Mouse (Mus musculus) cortical plate, adult 2 months (tissue): Measurements from ENCODE around the gene Gm10260.

Experiments
- CTCF ChIP-seq: fragments of 200-500 bp; IDR thresholded peaks from 2 replicates; pipeline ENCODE4 v1.5.1; 2011; ENCODE audit warnings: mild to moderate bottlenecking, control low read depth, low read length; ENCODE audit not compliant: insufficient read depth; ENCODE audit errors: extremely low read depth
- POLR2A ChIP-seq: fragments of 200-500 bp; IDR thresholded peaks from 2 replicates; pipeline ENCODE4 v1.6.1; 2011; ENCODE audit warnings: mild to moderate bottlenecking, low read length, control low read depth; ENCODE audit not compliant: insufficient read depth; ENCODE audit errors: extremely low read depth

- no peak for TF ChIP-seq CTCF
- TF ChIP-seq POLR2A = no peak
Measured at GRCm38 (mm10) chr13:97756091-97756490, 4.3 kb downstream of the Gm10260 start.
